Mouse (Mus musculus): Measurements from ENCODE around the gene Ptpn4.

DNA sequence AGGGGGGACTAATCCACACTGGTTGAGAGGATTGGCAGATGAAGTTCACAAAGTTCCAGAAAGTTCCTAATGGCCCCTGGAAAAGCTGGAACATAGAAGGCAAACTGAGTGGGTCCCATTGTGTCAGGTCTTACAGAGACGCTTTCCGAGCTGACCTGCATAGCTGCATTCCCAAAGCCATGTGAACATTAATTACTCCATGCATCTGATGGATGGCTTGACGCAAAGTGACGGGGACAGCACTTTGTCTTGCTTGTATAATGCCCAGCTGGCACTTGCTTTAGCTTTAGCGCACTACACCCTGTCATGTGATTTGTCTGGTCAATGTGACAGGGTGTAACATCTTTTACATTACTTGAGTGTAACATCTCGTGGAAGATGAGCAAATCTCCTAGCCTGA, 27.9 kb upstream of the Ptpn4 start:
- TF ChIP-seq FLI1 (IDR thresholded peaks at IDR 0.05; ENCODE audit: low read length) (no peak), GATA1 (IDR thresholded peaks at IDR 0.05; ENCODE audit: borderline replicate concordance, low read length) (no peak)

Measured in megakaryocyte, embryonic 14.5 days (primary cell).